Mouse (Mus musculus): ENCODE data around the gene Ece2. TPM values are rescaled to one million over a fixed set of nuclear protein-coding genes. Genes with fewer than 3 reads are reported as not detected.
A peak's percentile ranks its signal among the peaks of the same experiment; 100 is the strongest.

Gene Ece2
- polyA plus RNA-seq, 1 experiment, result not detected

- H3K27ac ChIP-seq (ENCODE audit: control insufficient read depth, insufficient read depth, low read depth, low read length, poor library complexity), result no peak overlapping the region
- H3K4me1 ChIP-seq (ENCODE audit: control insufficient read depth, insufficient read depth, low read length), result no peaks in the 10 kb centered on the region; the same call in 1 of the 2 replicates
- H3K4me3 ChIP-seq (replicated peaks; ENCODE audit: control insufficient read depth, low read depth, low read length), result no peak overlapping the region
- no peak for TF ChIP-seq CTCF (IDR thresholded peaks at IDR 0.05; ENCODE audit: control insufficient read depth, insufficient read depth, low read length)
- 88% methylated on average over 1 of the region's 1 CpGs for WGBS
Observed at GRCm38 (mm10) chr16:20691617-20692016, 62.0 kb downstream of the Ece2 start.

GRCm38 (mm10) chr16:20692241-20692965 is 62.8 kb downstream of the Ece2 start:
- WGBS, result 84% methylated on average over 16 of the region's 16 CpGs
- no peak overlapping the region for H3K27ac ChIP-seq (ENCODE audit: control insufficient read depth, insufficient read depth, low read depth, low read length, poor library complexity)
- no peak for TF ChIP-seq CTCF (IDR thresholded peaks at IDR 0.05; ENCODE audit: control insufficient read depth, insufficient read depth, low read length)
- TF ChIP-seq POLR2A (IDR thresholded peaks at IDR 0.05; ENCODE audit: borderline replicate concordance, control insufficient read depth, low read depth, low read length), result no peak
- H3K4me3 ChIP-seq (replicated peaks; ENCODE audit: control insufficient read depth, low read depth, low read length), result no peak overlapping the region
- no peaks in the 10 kb centered on the region; the same call in 1 of the 2 replicates for H3K4me1 ChIP-seq (ENCODE audit: control insufficient read depth, insufficient read depth, low read length)

DNA sequence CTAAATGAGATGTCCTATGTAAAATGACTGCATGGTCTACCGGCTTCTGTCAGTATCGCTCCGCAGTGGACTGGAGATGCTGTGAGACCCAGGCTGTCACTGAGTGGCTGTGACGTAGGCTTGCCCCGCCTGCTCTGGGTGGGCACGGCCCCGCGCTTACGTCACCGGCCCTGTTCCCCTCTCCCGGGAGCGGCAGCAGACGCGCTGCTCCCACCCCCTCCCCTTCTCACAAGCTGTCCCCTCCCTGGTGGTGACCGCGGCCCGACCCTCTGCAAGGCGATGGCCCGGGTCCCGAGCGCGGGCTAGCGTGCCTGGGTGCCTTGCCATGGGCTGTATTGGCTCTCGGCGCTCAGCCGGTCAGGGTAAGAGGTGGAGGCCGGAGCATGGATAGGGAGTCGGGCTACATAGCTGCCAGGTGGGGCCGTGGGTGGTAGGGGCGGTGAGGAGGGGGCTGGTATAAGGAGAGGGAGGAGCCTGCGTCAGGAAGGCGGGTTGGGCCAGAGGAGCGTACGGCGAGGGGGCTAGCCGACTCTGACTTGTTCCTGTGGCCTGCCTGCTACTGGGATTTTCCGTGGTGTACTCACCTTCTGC is 63.6 kb downstream of the Ece2 start, which contains the start of gene Fam131a:
TSS of gene Fam131a (plus strand) at position 131 of the 591 bp plus-strand sequence.
- TF ChIP-seq POLR2A (IDR thresholded peaks at IDR 0.05; ENCODE audit: borderline replicate concordance, control insufficient read depth, low read depth, low read length) (0 out of 2 replicates have a peak, but pooled peaks have one; percentile 29), CTCF (IDR thresholded peaks at IDR 0.05; ENCODE audit: control insufficient read depth, insufficient read depth, low read length) (no peak)
- H3K4me3 ChIP-seq (replicated peaks; ENCODE audit: control insufficient read depth, low read depth, low read length), result peak within 1 kb of the TSS; percentile 57
- H3K27ac ChIP-seq (ENCODE audit: control insufficient read depth, insufficient read depth, low read depth, low read length, poor library complexity), result peak within 1 kb of the TSS; percentile 12; the same call in 1 of the 2 replicates
- H3K4me1 ChIP-seq (ENCODE audit: control insufficient read depth, insufficient read depth, low read length), result no peaks in the 10 kb centered on the region; the same call in 1 of the 2 replicates
- 2% methylated on average over 37 of the region's 37 CpGs for WGBS

GRCm38 (mm10) chr16:20694781-20695180 is 65.2 kb downstream of the Ece2 start:
- 48% methylated on average over 8 of the region's 8 CpGs for WGBS

DNA sequence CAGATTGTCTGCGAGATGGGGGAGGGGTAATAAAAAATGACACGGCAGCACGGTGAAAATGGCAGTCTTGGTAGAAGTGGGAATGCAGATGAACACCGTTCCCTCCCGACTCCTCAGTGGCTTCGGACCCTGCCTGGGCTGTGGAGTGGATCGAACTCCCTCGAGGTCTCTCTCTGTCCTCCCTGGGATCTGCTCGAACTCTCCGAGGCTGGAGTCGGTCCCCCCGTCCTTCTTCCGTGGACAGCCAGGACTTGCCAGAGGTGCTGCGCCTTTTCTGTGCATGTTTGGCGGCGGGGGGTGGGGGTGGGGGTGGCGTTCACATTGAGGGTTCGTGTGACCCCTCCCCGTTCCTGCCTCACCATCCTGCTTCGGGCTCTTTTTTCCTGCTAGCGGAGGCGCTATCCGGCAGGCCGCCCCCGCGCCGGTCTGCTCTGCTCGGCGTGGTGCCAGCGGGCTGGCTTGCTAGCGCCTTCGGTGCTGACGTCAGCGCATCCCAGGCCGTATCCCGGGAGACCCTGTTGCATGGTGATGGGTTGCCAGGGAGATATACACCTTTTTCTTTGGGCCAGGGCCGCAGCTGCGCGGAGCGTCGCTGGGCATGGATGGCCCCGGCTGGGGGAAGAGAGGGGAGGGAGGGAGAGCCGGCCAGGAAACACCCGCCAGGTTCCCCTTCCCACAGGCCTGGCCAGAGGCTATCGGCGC is 66.1 kb downstream of the Ece2 start:
- TF ChIP-seq POLR2A (IDR thresholded peaks at IDR 0.05; ENCODE audit: borderline replicate concordance, control insufficient read depth, low read depth, low read length), result no peak
- no peak for TF ChIP-seq CTCF (IDR thresholded peaks at IDR 0.05; ENCODE audit: control insufficient read depth, insufficient read depth, low read length)
- WGBS, result 4% methylated on average over 46 of the region's 46 CpGs
- Histone ChIP-seq H3K4me3 (replicated peaks; ENCODE audit: control insufficient read depth, low read depth, low read length) (no peak overlapping the region), H3K4me1 (ENCODE audit: control insufficient read depth, insufficient read depth, low read length) (no peaks in the 10 kb centered on the region; the same call in 1 of the 2 replicates), H3K27ac (ENCODE audit: control insufficient read depth, insufficient read depth, low read depth, low read length, poor library complexity) (no peak overlapping the region)

More at GRCm38 (mm10) chr16:20694781-20695180, 65.2 kb downstream of the Ece2 start:
- TF ChIP-seq CTCF (IDR thresholded peaks at IDR 0.05; ENCODE audit: control insufficient read depth, insufficient read depth, low read length), result no peak
- TF ChIP-seq POLR2A (IDR thresholded peaks at IDR 0.05; ENCODE audit: borderline replicate concordance, control insufficient read depth, low read depth, low read length), result no peak
- Histone ChIP-seq H3K4me3 (replicated peaks; ENCODE audit: control insufficient read depth, low read depth, low read length) (no peak overlapping the region), H3K27ac (ENCODE audit: control insufficient read depth, insufficient read depth, low read depth, low read length, poor library complexity) (no peak overlapping the region), H3K4me1 (ENCODE audit: control insufficient read depth, insufficient read depth, low read length) (no peaks in the 10 kb centered on the region; the same call in 1 of the 2 replicates)

Other genes with a start within 250 kb of the Ece2 start
- 32.1 and 71.4 TPM in 2 replicates for gene Abcc5, start 203.4 kb upstream of the Ece2 start, polyA plus RNA-seq (2011; ENCODE audit: insufficient read depth, insufficient read length, low replicate concordance, missing spikeins)
- 38.0 and 64.7 TPM in 2 replicates for gene Eif2b5, start 131.0 kb upstream of the Ece2 start, polyA plus RNA-seq (2011; ENCODE audit: insufficient read depth, insufficient read length, low replicate concordance, missing spikeins)
- 12.1 and 19.5 TPM in 2 replicates for gene Dvl3, start 112.8 kb upstream of the Ece2 start, polyA plus RNA-seq (2011; ENCODE audit: insufficient read depth, insufficient read length, low replicate concordance, missing spikeins)
- 117 and 135 TPM in 2 replicates for gene Ap2m1, start 94.3 kb upstream of the Ece2 start, polyA plus RNA-seq (2011; ENCODE audit: insufficient read depth, insufficient read length, low replicate concordance, missing spikeins)
- 30.4 and 53.5 TPM in 2 replicates for gene Abcf3, start 81.3 kb upstream of the Ece2 start, polyA plus RNA-seq (2011; ENCODE audit: insufficient read depth, insufficient read length, low replicate concordance, missing spikeins)
- gene Vwa5b2, start 40.4 kb upstream of the Ece2 start, polyA plus RNA-seq (2011; ENCODE audit: insufficient read depth, insufficient read length, low replicate concordance, missing spikeins), result not detected in 2 replicates
- 1.1 and 4.3 TPM in 2 replicates for gene Eef1akmt4, start 18.2 kb upstream of the Ece2 start, polyA plus RNA-seq (2011; ENCODE audit: insufficient read depth, insufficient read length, low replicate concordance, missing spikeins)
- gene Gm49333, start 18.2 kb upstream of the Ece2 start, polyA plus RNA-seq (2011; ENCODE audit: insufficient read depth, insufficient read length, low replicate concordance, missing spikeins), result not detected in 2 replicates
- 7.5 and 11.3 TPM in 2 replicates for gene Alg3, start 18.1 kb upstream of the Ece2 start, polyA plus RNA-seq (2011; ENCODE audit: insufficient read depth, insufficient read length, low replicate concordance, missing spikeins)
- gene Camk2n2, start 8.5 kb upstream of the Ece2 start, polyA plus RNA-seq (2011; ENCODE audit: insufficient read depth, insufficient read length, low replicate concordance, missing spikeins), result 1.3 TPM in 1 of 2 replicates, not detected in the other
- gene Psmd2, start 21.8 kb downstream of the Ece2 start, polyA plus RNA-seq (2011; ENCODE audit: insufficient read depth, insufficient read length, low replicate concordance, missing spikeins), result 194 and 227 TPM in 2 replicates
- 90.4 and 125 TPM in 2 replicates for gene Eif4g1, start 38.5 kb downstream of the Ece2 start, polyA plus RNA-seq (2011; ENCODE audit: insufficient read depth, insufficient read length, low replicate concordance, missing spikeins)
- 3.7 and 7.0 TPM in 2 replicates for gene Fam131a, start 63.4 kb downstream of the Ece2 start, polyA plus RNA-seq (2011; ENCODE audit: insufficient read depth, insufficient read length, low replicate concordance, missing spikeins)
- 31.6 and 50.1 TPM in 2 replicates for gene Polr2h, start 87.8 kb downstream of the Ece2 start, polyA plus RNA-seq (2011; ENCODE audit: insufficient read depth, insufficient read length, low replicate concordance, missing spikeins)
- 12.8 and 23.1 TPM in 2 replicates for gene Clcn2, start 87.9 kb downstream of the Ece2 start, polyA plus RNA-seq (2011; ENCODE audit: insufficient read depth, insufficient read length, low replicate concordance, missing spikeins)
- gene Chrd, start 103.3 kb downstream of the Ece2 start, polyA plus RNA-seq (2011; ENCODE audit: insufficient read depth, insufficient read length, low replicate concordance, missing spikeins), result 0.36 TPM in 1 of 2 replicates, not detected in the other
- gene Thpo, start 104.7 kb downstream of the Ece2 start, polyA plus RNA-seq (2011; ENCODE audit: insufficient read depth, insufficient read length, low replicate concordance, missing spikeins), result not detected in 2 replicates